Mouse (Mus musculus): Measurements from ENCODE around the gene Samd8.

GRCm38 (mm10) chr14:21745149-21745548 lies 5.2 kb upstream of the Samd8 start:
- TF ChIP-seq MAFK (IDR thresholded peaks at IDR 0.05; ENCODE audit: insufficient read depth, low read depth, low read length) (no peak), CHD2 (IDR thresholded peaks at IDR 0.05; ENCODE audit: low read depth, low read length) (no peak)

Data from ES-E14 (cell line).